ENCODE assay signal across 8 mouse cellular contexts in the genomic region with DNA sequence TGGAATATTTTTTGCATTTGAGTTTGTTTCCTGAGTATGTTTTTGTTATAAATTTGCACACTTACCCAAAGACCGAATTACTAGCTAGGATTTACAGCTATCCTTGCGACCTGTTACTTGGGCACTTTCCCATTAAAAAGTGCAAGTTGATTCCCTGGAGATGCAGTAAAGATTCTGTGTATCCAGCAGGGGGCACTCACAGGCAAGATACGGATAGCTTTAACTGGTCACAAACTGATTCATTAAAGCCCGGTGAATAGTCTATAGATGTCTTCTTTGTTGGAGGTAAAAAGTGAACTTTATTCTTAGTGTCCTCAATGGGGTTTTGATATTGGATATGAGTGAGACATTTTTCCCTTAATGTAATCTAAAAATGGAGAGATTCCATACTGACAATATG. TPM values are rescaled to one million over a fixed set of nuclear protein-coding genes. Genes with fewer than 3 reads are reported as not detected.
DNase-seq lines count a peak whose midpoint lies in the region; ATAC-seq and TF ChIP-seq lines count a peak whose summit lies in the region.

No protein-coding gene starts in this region.

- peak; percentile 73 for ATAC-seq in common myeloid progenitor, adult 5-6 weeks (replicated peaks; ENCODE audit: low read depth, poor library complexity, severe bottlenecking)
- 0 out of 2 replicates have a peak, but pooled peaks have one; percentile 43 for ATAC-seq in monocyte, adult 5-6 weeks (replicated peaks; ENCODE audit: insufficient number of reproducible peaks, low FRiP score, low TSS enrichment, poor library complexity, severe bottlenecking)
- no peak for ATAC-seq in erythroblast, adult 5-6 weeks (replicated peaks; ENCODE audit: low FRiP score, poor library complexity, severe bottlenecking)

- TF ChIP-seq CTCF in left cerebral cortex, adult 2 months (IDR thresholded peaks at IDR 0.05), result peak; percentile 90

- no peak overlapping the region for H3K4me3 ChIP-seq in left cerebral cortex, adult 2 months

- H3K27ac ChIP-seq in left cerebral cortex, adult 2 months, result no peak overlapping the region

- peak; percentile 30 to 39 for DNase-seq in spleen, postnatal 36 days (ENCODE audit: low spot score in 2 of 2)
- DNase-seq in spleen, adult 12 weeks (ENCODE audit: low spot score), result no peak
- DNase-seq in adipocyte (ENCODE audit: low spot score), result peak; percentile 86
- DNase-seq in heart, postnatal 14 days, result peak; percentile 80 to 85
- peak; percentile 54 to 71 for DNase-seq in left cerebral cortex, adult 2 months (ENCODE audit: extremely low spot score in 1 of 2, low spot score in 2 of 2)

- intact Hi-C loops in heart, postnatal 14 days (cut with DNase I), result loop anchor here (1.0 to 5.0 kb wide), 3 partner anchors 306 to 496 kb away; no protein-coding TSS in a partner anchor
- intact Hi-C loops in left cerebral cortex, adult 2 months (cut with DNase I), result loop anchor here (1.0 to 10.0 kb wide), 4 partner anchors 264 to 534 kb away; partner anchors contain the start of genes Slc38a6 and Trmt5

RNA-seq across cellular contexts. Expression of gene Six1, which starts 32.7 kb away (rescaled TPM):
- 0.27 TPM in 1 of 2 replicates, not detected in the other for total RNA-seq in common myeloid progenitor, adult 5-6 weeks (2017)
- total RNA-seq in heart, postnatal 14 days (2021), result under 1 TPM; 0.61 to 0.98 TPM
- under 1 TPM in 1 of 2 experiments, not detected in 1; 0.14 TPM for total RNA-seq in left cerebral cortex, adult 2 months (2021)
- total RNA-seq in monocyte, adult 5-6 weeks (2017), result 0.11 TPM in 1 of 3 replicates, not detected in the others
- not detected in 2 replicates for total RNA-seq in erythroblast, adult 5-6 weeks (2015; ENCODE audit: low replicate concordance)
- total RNA-seq in erythroblast, adult 5-6 weeks (2017; ENCODE audit: low replicate concordance), result not detected in 2 replicates
